Comparison of ENCODE assay signal across 24 mouse cellular contexts in the genomic region with DNA sequence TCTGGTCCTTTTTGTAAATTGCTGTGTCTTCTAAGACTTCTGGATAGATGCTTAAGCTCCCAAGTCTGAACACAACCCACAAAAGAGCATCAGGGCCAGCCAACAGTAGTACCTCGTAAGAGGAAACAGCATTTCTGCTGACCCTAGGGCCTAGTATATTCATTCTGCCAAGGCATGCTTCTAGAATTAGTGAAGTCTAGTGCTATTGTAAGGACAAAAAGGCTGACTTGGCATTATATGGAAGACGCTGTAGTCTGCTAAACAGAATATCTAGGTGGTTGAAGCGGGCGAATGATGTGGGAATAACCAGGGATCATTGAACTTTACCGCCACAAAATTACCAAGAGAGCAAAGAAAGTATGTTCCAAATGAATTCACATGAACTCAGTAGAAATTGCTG. TPM values are rescaled to one million over a fixed set of nuclear protein-coding genes. Genes with fewer than 3 reads are reported as not detected.
"Had no signal": no experiment of that assay in that cellular context is flagged by ENCODE, and none has a peak within 500 bp of the region (broad histone marks: within the 10 kb centered on the region; RNA-seq: fewer than 3 reads in every experiment).

No protein-coding gene starts in this region.

- H3K27ac ChIP-seq: neural tube, embryonic 15.5 days; stomach, embryonic 15.5 days; stomach, postnatal 0 days had no signal

- H3K4me2 ChIP-seq: neural tube, embryonic 15.5 days; stomach, embryonic 15.5 days had no signal

- H3K27me3 ChIP-seq: neural tube, embryonic 15.5 days; stomach, embryonic 15.5 days had no signal

- H3K4me1 ChIP-seq: neural tube, embryonic 15.5 days; stomach, embryonic 15.5 days had no signal

- DNase-seq: retina, postnatal 1 day; right cerebral cortex, adult 18-20 months; right cerebral cortex, postnatal 14 days; right cerebral cortex, postnatal 25 days; right cerebral cortex, postnatal 4 days; spleen, adult 18-20 months; thymus, adult 18-20 months; thymus, adult 2 months; thymus, postnatal 14 days; thymus, postnatal 25 days; thymus, postnatal 36 days; thymus, postnatal 4 days had no signal

- H3K9me3 ChIP-seq: neural tube, embryonic 15.5 days; stomach, embryonic 15.5 days had no signal

- H3K4me3 ChIP-seq: neural tube, embryonic 15.5 days; stomach, embryonic 15.5 days had no signal

- H3K9ac ChIP-seq: neural tube, embryonic 15.5 days; stomach, embryonic 15.5 days had no signal

RNA-seq across cellular contexts. Expression of a gene that starts 33.3 kb away (rescaled TPM):
- total RNA-seq: neutrophil, adult 5-6 weeks had no signal
- polyA plus RNA-seq: neural tube, embryonic 14.5 days; small intestine, adult 2 months; spleen, adult 2 months; stomach, embryonic 14.5 days; stomach, embryonic 15.5 days; stomach, embryonic 16.5 days; stomach, postnatal 0 days; testis, adult 2 months; thymus, adult 2 months; thymus, postnatal 0 days; urinary bladder, adult 2 months had no signal

RNA-seq across cellular contexts. Expression of a gene that starts 55.0 kb away (rescaled TPM):
- total RNA-seq: neutrophil, adult 5-6 weeks had no signal
